Mouse (Mus musculus): ENCODE data around the gene Prkaa2. TPM values are rescaled to one million over a fixed set of nuclear protein-coding genes. Genes with fewer than 3 reads are reported as not detected.
"Not testable (repeated sequence)": the region's sequence is repeated elsewhere in the genome, so short reads cannot be mapped to it uniquely, and the experiment has no call there.

Prkaa2 gene
- total RNA-seq, 2 experiments from 2014 or later, result 79.5 to 80.2 TPM

DNA sequence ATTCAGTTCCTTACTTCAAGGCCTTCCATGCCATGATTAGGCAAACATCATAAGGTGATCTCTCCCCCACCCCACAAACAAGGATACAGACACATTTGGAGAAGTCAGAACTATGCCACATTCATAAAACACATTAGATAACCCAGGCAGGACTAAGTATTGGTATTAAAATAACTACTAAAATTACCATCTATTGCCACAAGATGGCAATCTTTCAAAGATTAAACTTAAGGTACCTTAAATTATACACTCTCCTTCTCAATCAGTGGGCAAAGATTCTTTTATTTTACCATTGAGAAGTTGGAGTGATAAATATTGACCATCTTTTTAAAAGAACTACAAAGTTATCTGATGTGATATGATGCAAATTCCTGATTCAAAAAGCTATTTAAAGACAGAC is 75.4 kb downstream of the Prkaa2 start:
- DNase-seq (ENCODE audit: low spot score), result no peak
- intact Hi-C loops (cut with DNase I), result loop anchor here (5.0 kb wide), 1 partner anchor 1193 kb away; no protein-coding TSS in a partner anchor

GRCm38 (mm10) chr4:105033153-105033552 is 76.5 kb downstream of the Prkaa2 start:
- intact Hi-C loops (cut with DNase I), result loop anchor here (1.0 to 5.0 kb wide), 2 partner anchors 89 to 1194 kb away; no protein-coding TSS in a partner anchor

DNA sequence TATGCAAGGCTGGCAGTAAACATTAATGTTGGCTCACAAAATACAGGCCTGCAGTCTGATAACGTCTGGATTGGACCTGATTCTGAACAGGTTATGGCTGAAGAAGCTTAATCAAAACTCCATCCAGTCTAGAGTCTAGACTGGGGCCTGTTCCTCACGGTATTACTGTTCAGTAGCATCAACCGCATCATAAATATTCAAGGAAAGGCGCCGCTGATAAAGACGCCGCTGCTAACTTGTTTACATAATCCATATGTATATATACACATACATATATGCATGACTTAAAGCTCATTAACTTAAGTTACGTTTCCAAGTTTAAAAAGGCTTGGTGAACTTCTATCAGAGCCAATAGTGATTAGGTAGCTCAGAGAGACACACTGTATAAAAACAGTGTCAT is 78.6 kb downstream of the Prkaa2 start:
- DNase-seq (ENCODE audit: low spot score), result no peak
- intact Hi-C loops (cut with DNase I), result loop anchor here (5.0 kb wide), 1 partner anchor 1196 kb away; no protein-coding TSS in a partner anchor

More at GRCm38 (mm10) chr4:105033153-105033552, 76.5 kb downstream of the Prkaa2 start:
- DNase-seq (ENCODE audit: low spot score), result no peak

GRCm38 (mm10) chr4:105027278-105027677 is 82.4 kb downstream of the Prkaa2 start:
- DNase-seq (ENCODE audit: low spot score), result no peak
- intact Hi-C loops (cut with DNase I), result no loop called here

GRCm38 (mm10) chr4:105016006-105016613 is 93.6 kb downstream of the Prkaa2 start:
- intact Hi-C loops (cut with DNase I), result no loop called here
- DNase-seq (ENCODE audit: low spot score), result no peak

DNA sequence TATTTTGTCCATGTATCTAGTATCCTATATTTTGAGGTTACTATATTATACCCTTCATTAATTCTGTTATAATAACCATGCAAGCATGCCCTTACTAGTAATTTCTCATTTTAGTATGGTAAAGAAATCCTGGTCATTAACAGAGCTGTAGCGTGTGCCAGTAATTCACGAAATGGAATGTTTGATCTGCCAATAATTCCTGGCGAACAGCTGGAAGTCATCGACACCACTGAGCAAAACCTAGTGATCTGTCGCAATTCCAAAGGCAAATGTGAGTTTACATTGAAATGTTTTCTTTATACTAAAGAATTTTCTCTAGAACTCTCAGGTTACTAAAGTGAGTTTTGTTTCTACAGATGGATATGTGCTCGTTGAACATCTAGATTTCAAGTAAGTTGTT is 94.2 kb downstream of the Prkaa2 start:
- DNase-seq (ENCODE audit: low spot score), result no peak
- intact Hi-C loops (cut with DNase I), result no loop called here

GRCm38 (mm10) chr4:105013718-105014117 is 96.0 kb downstream of the Prkaa2 start:
- intact Hi-C loops (cut with DNase I), result no loop called here
- DNase-seq (ENCODE audit: low spot score), result no peak

DNA sequence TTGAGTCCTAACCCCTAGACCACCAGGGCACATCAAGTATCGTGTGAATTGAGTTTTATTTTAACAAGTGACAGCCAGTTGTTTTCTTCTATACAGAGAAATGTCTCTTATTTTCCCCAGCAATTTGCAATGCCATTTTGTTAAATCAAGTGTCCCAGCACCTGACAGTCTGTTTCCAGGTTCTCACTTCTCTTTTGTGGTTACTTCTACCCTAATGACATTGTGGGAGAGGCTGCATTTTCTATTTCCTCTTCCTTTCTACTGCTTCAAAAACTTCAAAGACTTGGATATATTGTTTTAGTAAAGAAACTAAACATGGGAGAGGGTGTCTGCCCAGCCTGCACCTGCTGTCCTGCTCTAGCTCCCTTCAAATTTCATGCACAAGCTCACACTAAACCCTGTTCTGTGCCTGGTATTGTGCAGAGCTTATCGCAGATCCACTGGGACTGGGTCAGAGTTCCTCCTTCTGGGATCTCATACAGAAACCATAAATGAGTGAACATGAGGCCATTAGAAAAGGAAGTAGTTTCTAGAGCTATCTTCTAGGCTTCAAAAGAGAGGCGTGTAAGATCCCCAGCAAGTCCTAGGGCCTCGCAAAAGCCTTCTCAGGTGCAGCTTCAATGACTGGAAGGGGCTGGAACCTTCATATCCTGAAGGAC is 102.2 kb downstream of the Prkaa2 start:
- intact Hi-C loops (cut with DNase I), result no loop called here

GRCm38 (mm10) chr4:105004649-105005048 is 105.0 kb downstream of the Prkaa2 start:
- DNase-seq (ENCODE audit: low spot score), result not testable (repeated sequence)
- intact Hi-C loops (cut with DNase I), result loop anchor here (5.0 kb wide), 1 partner anchor 92 kb away; the partner anchor contains the start of gene Fyb2

More for the DNA sequence above, 102.2 kb downstream of the Prkaa2 start:
- no peak for DNase-seq (ENCODE audit: low spot score)

DNA sequence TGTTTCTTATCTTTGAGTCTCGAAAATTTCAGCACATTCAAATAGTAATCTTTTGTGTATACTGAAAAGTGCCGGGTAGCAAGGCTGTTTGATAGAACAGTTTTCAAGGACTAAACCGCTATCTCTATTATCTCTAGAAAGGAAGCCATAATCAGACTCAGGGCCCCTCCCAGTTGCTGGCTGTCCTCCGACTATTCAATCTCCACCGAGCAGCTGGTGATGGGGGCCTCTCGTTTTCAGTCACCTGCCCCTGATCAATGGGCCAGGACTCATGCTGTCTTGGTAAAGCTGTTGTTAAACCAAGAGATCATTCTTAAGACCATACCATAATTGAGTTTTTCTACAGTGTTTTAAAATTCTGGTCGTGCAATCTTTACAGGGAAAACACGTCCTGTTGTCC is 105.6 kb downstream of the Prkaa2 start:
- intact Hi-C loops (cut with DNase I), result loop anchor here (5.0 kb wide), 1 partner anchor 92 kb away; the partner anchor contains the start of gene Fyb2
- DNase-seq (ENCODE audit: low spot score), result no peak

DNA sequence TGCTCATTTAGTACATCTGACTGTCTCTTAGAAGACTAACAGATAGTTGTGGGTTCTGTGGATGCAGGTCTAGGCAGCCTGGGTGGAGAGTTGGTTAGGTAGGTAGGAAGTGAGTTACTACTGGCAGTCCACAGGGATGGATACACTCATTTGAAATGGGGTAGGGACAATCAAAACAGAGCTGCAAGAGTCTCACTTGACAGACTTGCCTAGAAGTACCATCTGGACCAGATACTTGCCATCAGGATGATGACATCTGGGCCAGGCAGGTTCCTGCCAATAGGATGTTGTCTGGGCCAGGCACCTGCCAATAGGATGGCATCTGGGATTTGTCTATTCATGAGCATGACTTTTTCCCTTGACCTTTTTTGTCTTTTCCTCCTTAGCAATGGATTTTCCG is 108.0 kb downstream of the Prkaa2 start:
- DNase-seq (ENCODE audit: low spot score), result no peak
- intact Hi-C loops (cut with DNase I), result loop anchor here (5.0 kb wide), 1 partner anchor 89 kb away; the partner anchor contains the start of gene Fyb2

DNA sequence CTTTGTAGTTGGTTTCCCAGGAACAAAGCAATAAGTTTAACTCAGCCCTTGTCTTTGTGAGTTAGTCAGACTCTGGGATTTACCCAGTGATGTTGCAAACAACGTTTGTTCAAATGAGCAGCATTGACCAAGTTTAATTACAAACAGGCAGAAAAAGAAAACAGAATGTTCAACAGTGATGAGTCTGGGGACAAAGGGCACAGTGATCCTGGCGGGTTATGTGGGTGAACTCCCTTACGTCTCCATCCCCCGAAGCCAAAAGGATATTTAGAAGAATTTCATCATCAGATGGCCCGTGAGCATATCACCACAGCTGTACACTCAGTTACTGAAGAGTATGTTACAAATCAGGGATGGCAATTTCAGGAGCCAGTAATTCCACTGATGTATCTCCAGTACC is 110.0 kb downstream of the Prkaa2 start:
- intact Hi-C loops (cut with DNase I), result loop anchor here (5.0 kb wide), 1 partner anchor 87 kb away; the partner anchor contains the start of gene Fyb2
- DNase-seq (ENCODE audit: low spot score), result no peak

DNA sequence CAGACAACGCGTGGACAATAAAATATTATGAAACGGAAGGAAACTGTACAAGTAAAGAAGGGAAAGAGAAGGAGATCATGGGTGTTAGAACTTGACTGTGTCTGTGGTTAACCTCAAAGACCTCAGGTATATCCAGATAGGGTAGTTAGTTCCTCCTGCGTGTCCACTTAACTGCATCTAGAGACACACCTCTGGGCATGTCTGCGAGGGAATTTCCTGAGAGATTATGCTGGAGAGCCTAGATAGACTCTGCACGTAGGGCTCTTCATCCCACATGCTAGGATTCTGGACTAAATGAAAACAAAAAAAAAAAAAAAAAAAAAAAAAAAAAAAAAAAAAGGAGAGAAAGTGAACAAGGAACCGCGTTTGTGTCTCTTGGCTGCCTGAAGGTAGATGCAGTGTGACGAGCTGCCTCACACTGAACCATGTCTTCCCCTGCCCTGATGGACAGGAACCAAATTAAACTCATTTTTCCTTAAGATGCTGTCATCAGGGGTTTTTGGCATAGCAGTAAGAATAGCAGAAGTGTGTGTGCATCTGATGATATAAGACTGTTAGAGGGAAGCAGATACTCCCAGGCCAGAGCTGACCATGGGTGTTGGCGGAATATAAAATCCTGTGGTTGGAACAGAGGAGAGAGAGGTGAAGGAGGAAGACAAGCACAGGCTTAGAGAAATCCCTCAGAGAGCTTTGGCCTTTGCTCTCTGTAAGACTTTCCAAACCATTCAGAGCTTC is 116.4 kb downstream of the Prkaa2 start:
- intact Hi-C loops (cut with DNase I), result no loop called here

GRCm38 (mm10) chr4:104992271-104992670 is 117.4 kb downstream of the Prkaa2 start:
- no peak for DNase-seq (ENCODE audit: low spot score)
- intact Hi-C loops (cut with DNase I), result no loop called here

More for the DNA sequence above, 116.4 kb downstream of the Prkaa2 start:
- DNase-seq (ENCODE audit: low spot score), result no peak

GRCm38 (mm10) chr4:104990686-104991085 is 119.0 kb downstream of the Prkaa2 start:
- DNase-seq (ENCODE audit: low spot score), result no peak

DNA sequence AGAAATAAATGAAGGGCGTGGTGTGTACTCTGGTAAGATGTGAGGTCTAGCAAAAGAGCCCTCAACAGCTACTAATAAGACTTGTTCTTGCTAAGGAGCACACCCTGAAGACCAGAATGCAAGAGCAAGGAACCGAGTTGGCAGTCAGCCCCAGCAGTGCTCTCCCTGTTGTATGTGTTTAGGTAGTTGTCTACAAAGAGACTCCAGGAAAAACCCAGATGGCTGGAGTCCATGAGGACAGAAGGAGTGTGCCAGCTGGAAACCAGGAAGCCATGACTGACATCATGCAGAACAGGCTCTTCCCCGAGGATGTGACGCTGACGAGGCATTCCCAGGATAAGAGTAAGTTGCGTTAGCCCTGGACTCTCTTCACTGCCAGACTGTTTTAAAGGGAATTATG is 119.7 kb downstream of the Prkaa2 start:
- peak; percentile 1 for DNase-seq (ENCODE audit: low spot score)
- intact Hi-C loops (cut with DNase I), result no loop called here

More at GRCm38 (mm10) chr4:104990686-104991085, 119.0 kb downstream of the Prkaa2 start:
- intact Hi-C loops (cut with DNase I), result no loop called here

- no peak for DNase-seq (ENCODE audit: low spot score)
- intact Hi-C loops (cut with DNase I), result no loop called here
These were observed 121.0 kb downstream of the Prkaa2 start for GRCm38 (mm10) chr4:104988709-104989108.

DNA sequence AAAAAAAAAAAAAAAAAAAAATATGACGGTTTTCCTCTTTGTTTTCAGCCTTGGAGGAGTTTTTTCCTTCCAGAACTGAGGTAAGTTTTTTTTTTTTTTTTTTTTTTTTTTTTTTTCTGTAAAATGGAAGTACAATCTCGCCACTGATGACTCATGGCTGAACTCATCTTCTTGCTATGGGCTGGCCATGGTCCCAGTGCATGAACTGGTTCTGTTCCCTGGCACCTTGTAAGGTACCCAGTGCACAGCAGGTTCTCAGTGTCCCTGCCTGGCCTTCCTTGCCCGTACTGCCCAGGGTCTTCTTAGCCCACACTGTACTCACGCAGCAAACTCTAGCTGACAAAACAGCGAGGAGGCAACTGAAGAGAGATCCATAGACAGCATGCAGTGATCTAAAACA is 121.6 kb downstream of the Prkaa2 start:
- intact Hi-C loops (cut with DNase I), result no loop called here
- DNase-seq (ENCODE audit: low spot score), result no peak

GRCm38 (mm10) chr4:104987631-104988030 is 122.1 kb downstream of the Prkaa2 start:
- intact Hi-C loops (cut with DNase I), result no loop called here
- DNase-seq (ENCODE audit: low spot score), result no peak

GRCm38 (mm10) chr4:104985960-104986632 is 123.6 kb downstream of the Prkaa2 start:
- intact Hi-C loops (cut with DNase I), result no loop called here
- DNase-seq (ENCODE audit: low spot score), result no peak

Measured in heart, postnatal 25 days (tissue).